Mouse (Mus musculus) hindbrain, embryonic 13.5 days (tissue): ENCODE measurements around the gene Eppin. TPM values are rescaled to one million over a fixed set of nuclear protein-coding genes. Genes with fewer than 3 reads are reported as not detected.
"Not testable (repeated sequence)": the region's sequence is repeated elsewhere in the genome, so short reads cannot be mapped to it uniquely, and the experiment has no call there.

ENCODE experiments used
- ATAC-seq: fragments of 200-750 bp; cut with Nextera tagmentation; 2 replicates; pipeline ENCODE4 v1.8.0; 2017; ENCODE audit warnings: moderate TSS enrichment; ENCODE audit not compliant: low FRiP score
- H3K27ac ChIP-seq: fragments of 300-500 bp; sonication (generic); 2 replicates; pipeline ENCODE4 v1.5.1; 2015; ENCODE audit warnings: inconsistent platforms, mild to moderate bottlenecking, moderate library complexity
- H3K27me3 ChIP-seq: fragments of 300-500 bp; sonication (generic); 2 replicates; pipeline ENCODE4 v1.6.1; 2015; ENCODE audit warnings: mild to moderate bottlenecking, inconsistent platforms
- H3K36me3 ChIP-seq: fragments of 300-500 bp; sonication (generic); 2 replicates; pipeline ENCODE4 v1.6.1; 2015; ENCODE audit warnings: mild to moderate bottlenecking, inconsistent platforms
- H3K4me1 ChIP-seq: fragments of 300-500 bp; sonication (generic); replicated peaks from 2 replicates; pipeline ENCODE4 v1.6.1; 2015; ENCODE audit warnings: inconsistent platforms
- H3K4me2 ChIP-seq: fragments of 300-500 bp; sonication (generic); 2 replicates; pipeline ENCODE4 v1.6.1; 2015; ENCODE audit warnings: inconsistent platforms, mild to moderate bottlenecking, moderate library complexity
- H3K4me3 ChIP-seq: fragments of 300-500 bp; sonication (generic); 2 replicates; pipeline ENCODE4 v1.5.1; 2015; ENCODE audit warnings: mild to moderate bottlenecking, inconsistent platforms
- H3K9ac ChIP-seq: fragments of 300-500 bp; sonication (generic); 2 replicates; pipeline ENCODE4 v1.6.1; 2015; ENCODE audit warnings: mild to moderate bottlenecking, inconsistent platforms
- H3K9me3 ChIP-seq: fragments of 300-500 bp; sonication (generic); 2 replicates; pipeline ENCODE4 v1.6.1; 2016; ENCODE audit warnings: inconsistent platforms
- WGBS: fragments of 180-500 bp; shearing (Covaris S2); methylation state at CpG from one replicate; pipeline ENCODE4 v1.1.7; 2015; 5-methylcytosine and 5-hydroxymethylcytosine counted together
- polyA plus RNA-seq: library from polyadenylated mRNA; unstranded; fragments of >200 nt; fragmentation: Nextera tagmentation; extraction: Ambion mirVana; gene quantifications from 2 replicates; pipeline ENCODE4 v1.2.1, GENCODE M21; 2015

Eppin gene
- polyA plus RNA-seq = not detected in 2 replicates

GRCm38 (mm10) chr2:164593494-164593893 is at the start of gene Eppin:
Gene Eppin (minus strand): TSS chr2:164593594.
- WGBS = 80% methylated on average over 4 of the region's 4 CpGs
- Histone ChIP-seq H3K4me2 (no peak within 1 kb of the TSS), H3K27me3 (no peaks in the 10 kb centered on the region), H3K9ac (no peak within 1 kb of the TSS), H3K9me3 (no peaks in the 10 kb centered on the region), H3K4me3 (no peak within 1 kb of the TSS), H3K4me1 (no peaks in the 10 kb centered on the region), H3K36me3 (no peaks in the 10 kb centered on the region), H3K27ac (no peak within 1 kb of the TSS)
- no peak for ATAC-seq

DNA sequence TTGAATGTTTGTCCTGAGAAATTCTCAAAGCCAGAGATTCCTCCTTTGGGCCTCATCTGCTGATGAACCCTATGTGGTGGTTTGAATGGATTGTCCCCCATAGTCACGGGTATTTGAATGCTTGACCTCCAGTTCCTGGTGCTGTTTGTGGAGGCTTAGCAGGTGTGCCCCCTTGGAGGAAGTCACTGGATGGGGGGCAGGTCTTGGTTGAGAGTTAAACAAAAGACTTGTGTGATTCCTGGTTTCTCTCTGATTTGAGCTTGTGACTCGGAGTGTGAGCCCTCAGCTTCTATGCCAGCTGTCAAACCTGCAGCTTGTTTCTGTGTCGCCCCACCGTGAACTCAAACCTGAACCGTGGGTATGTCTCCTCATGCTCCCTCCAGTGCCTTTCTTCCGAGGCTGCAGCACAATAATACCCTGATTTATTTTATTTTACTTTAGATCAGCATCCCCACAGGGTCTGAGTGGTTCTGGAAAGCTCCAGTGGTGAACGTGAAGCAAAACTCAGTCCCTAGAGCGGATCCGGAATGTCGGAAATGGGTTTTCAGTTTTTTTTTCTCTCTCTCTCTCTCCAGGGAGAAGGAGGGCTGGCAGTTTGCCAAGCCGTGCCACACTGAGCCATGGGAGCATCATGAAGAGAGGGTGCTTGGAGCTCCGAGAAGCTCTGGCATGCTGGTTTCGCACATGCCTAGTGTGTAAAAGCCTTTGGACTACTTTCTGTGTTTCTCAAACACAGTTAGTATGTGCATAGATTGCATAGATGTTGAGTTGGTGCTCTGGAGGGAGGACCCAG is 48.7 kb upstream of the Eppin start:
- H3K4me1 ChIP-seq = no peaks in the 10 kb centered on the region
- H3K9me3 ChIP-seq = no peaks in the 10 kb centered on the region
- no peaks in the 10 kb centered on the region for H3K27me3 ChIP-seq
- no peak overlapping the region for H3K27ac ChIP-seq
- 78% methylated on average over 13 of the region's 13 CpGs for WGBS
- no peaks in the 10 kb centered on the region for H3K36me3 ChIP-seq
- ATAC-seq = no peak
- H3K9ac ChIP-seq = no peak overlapping the region
- no peak overlapping the region for H3K4me2 ChIP-seq
- no peak overlapping the region for H3K4me3 ChIP-seq

DNA sequence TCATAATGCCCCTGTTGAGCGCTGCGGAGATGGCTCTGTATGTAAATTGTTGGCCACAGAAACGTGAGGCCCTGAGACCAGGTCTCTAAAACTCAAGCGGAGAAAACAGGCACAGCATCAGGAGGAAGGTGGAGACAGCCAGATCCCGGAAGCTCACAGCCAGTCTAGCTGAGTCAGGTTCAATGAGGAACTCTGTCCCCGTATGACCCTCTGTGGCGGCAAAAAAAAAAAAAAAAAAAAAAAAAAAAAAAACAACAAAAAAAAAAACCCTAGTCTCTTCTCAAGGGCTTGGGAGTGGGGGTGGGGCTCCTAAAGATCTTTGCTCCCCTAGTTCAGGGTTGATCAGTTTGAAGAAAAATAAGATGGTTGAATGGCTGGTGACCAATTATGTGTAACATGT is 47.7 kb upstream of the Eppin start:
- no peaks in the 10 kb centered on the region for H3K27me3 ChIP-seq
- ATAC-seq = no peak
- H3K36me3 ChIP-seq = no peaks in the 10 kb centered on the region
- H3K9ac ChIP-seq = no peak overlapping the region
- H3K9me3 ChIP-seq = no peaks in the 10 kb centered on the region
- no peak overlapping the region for H3K27ac ChIP-seq
- WGBS = 68% methylated on average over 7 of the region's 7 CpGs
- no peak overlapping the region for H3K4me3 ChIP-seq
- no peak overlapping the region for H3K4me2 ChIP-seq
- H3K4me1 ChIP-seq = no peaks in the 10 kb centered on the region

DNA sequence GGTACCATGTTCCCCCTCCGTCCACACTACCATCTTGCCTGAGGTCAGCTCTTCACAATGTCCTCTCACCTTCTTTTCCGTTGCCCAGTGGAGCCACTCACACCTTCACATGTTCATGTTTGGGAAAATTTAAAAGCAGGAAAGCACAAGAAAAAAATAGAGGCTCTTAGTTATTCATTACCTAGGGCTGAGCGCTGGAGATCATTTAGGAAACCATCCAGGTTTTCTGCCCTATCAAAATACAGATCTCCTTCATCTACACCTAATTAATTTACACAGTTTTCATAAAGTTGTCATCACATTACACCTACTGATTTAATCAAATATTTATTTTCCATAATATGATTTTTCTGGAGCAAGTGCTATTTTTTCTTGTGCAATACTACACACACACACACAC is 45.3 kb upstream of the Eppin start, which contains the start of gene Wfdc16:
Gene Wfdc16 (minus strand): TSS at position 101 of the 400 bp plus-strand sequence.
- Histone ChIP-seq H3K36me3 (no peaks in the 10 kb centered on the region), H3K4me2 (no peak within 1 kb of the TSS), H3K4me1 (no peaks in the 10 kb centered on the region), H3K9me3 (no peaks in the 10 kb centered on the region), H3K27me3 (no peaks in the 10 kb centered on the region), H3K4me3 (no peak within 1 kb of the TSS), H3K9ac (no peak within 1 kb of the TSS), H3K27ac (no peak within 1 kb of the TSS)
- WGBS = 98% methylated on average over 3 of the region's 3 CpGs
- ATAC-seq = no peak

DNA sequence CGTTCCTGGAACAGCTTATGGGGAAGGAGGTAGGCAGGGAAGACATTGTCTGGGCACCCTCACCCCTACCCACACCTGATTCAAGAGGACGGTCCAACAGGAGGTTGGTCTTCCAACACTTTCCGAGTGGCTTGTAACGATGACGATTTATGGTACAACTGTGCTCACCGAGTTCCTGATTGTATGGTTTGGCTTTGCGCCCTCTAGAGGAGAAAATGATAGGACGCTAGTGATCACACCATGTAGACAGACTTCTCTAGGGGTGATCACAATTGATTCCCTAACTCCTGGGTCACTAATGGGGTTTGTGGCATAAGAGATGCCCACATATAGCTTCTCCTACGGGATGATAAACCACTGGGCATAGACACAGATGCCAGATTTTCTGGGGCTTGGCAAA is 41.9 kb upstream of the Eppin start:
- H3K4me3 ChIP-seq = no peak overlapping the region
- no peaks in the 10 kb centered on the region for H3K9me3 ChIP-seq
- no peaks in the 10 kb centered on the region for H3K27me3 ChIP-seq
- no peaks in the 10 kb centered on the region for H3K36me3 ChIP-seq
- H3K4me2 ChIP-seq = no peak overlapping the region
- H3K9ac ChIP-seq = no peak overlapping the region
- ATAC-seq = no peak
- WGBS = 74% methylated on average over 9 of the region's 9 CpGs
- no peaks in the 10 kb centered on the region for H3K4me1 ChIP-seq
- H3K27ac ChIP-seq = no peak overlapping the region

GRCm38 (mm10) chr2:164621775-164622174 is 28.4 kb upstream of the Eppin start:
- no peaks in the 10 kb centered on the region for H3K27me3 ChIP-seq
- no peak for ATAC-seq
- no peak overlapping the region for H3K4me3 ChIP-seq
- no peak overlapping the region for H3K9ac ChIP-seq
- WGBS = 84% methylated on average over 4 of the region's 4 CpGs
- no peaks in the 10 kb centered on the region for H3K9me3 ChIP-seq
- H3K27ac ChIP-seq = no peak overlapping the region
- H3K4me2 ChIP-seq = no peak overlapping the region
- H3K4me1 ChIP-seq = no peaks in the 10 kb centered on the region
- H3K36me3 ChIP-seq = no peaks in the 10 kb centered on the region

GRCm38 (mm10) chr2:164619050-164619449 is 25.7 kb upstream of the Eppin start:
- no peaks in the 10 kb centered on the region for H3K36me3 ChIP-seq
- H3K9ac ChIP-seq = no peak overlapping the region
- H3K9me3 ChIP-seq = no peaks in the 10 kb centered on the region
- WGBS = 89% methylated on average over 5 of the region's 5 CpGs
- no peak overlapping the region for H3K4me3 ChIP-seq
- no peak overlapping the region for H3K27ac ChIP-seq
- no peaks in the 10 kb centered on the region for H3K4me1 ChIP-seq
- no peaks in the 10 kb centered on the region for H3K27me3 ChIP-seq
- H3K4me2 ChIP-seq = no peak overlapping the region
- no peak for ATAC-seq

DNA sequence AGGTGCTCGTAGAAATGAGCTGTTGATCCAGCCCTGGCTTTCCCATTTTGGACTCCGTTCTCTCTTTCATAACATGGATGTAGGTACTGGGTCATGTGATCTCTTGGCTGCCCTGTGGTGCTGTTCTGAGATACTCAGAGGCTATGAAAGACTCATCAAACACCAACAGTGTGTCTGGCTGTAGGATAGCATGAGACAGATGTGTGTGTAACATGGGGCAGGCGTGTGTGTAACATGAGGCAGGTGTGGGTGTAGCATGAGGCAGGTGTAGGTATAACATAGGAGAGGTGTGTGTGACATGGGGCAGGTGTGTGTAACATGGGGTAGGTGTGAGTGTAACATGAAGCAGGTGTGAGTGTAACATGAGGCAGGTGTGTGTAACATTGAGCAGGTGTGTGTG is 22.0 kb upstream of the Eppin start:
- 92% methylated on average over 3 of the region's 3 CpGs for WGBS
- Histone ChIP-seq H3K36me3 (no peaks in the 10 kb centered on the region), H3K4me1 (no peaks in the 10 kb centered on the region), H3K4me2 (no peak overlapping the region), H3K27ac (no peak overlapping the region), H3K9ac (no peak overlapping the region), H3K9me3 (no peaks in the 10 kb centered on the region), H3K27me3 (no peaks in the 10 kb centered on the region), H3K4me3 (no peak overlapping the region)
- no peak for ATAC-seq

GRCm38 (mm10) chr2:164613471-164613870 is 20.1 kb upstream of the Eppin start, which contains the start of the genes Wfdc6b and Wfdc8:
Gene Wfdc6b (plus strand): TSS chr2:164613522.
Gene Wfdc8 (minus strand): TSS chr2:164613626.
- WGBS = 63% methylated on average over 8 of the region's 8 CpGs
- H3K27me3 ChIP-seq, H3K9ac ChIP-seq, H3K36me3 ChIP-seq, H3K4me1 ChIP-seq, H3K4me2 ChIP-seq, H3K27ac ChIP-seq, H3K9me3 ChIP-seq, ATAC-seq, H3K4me3 ChIP-seq: not testable (repeated sequence)

DNA sequence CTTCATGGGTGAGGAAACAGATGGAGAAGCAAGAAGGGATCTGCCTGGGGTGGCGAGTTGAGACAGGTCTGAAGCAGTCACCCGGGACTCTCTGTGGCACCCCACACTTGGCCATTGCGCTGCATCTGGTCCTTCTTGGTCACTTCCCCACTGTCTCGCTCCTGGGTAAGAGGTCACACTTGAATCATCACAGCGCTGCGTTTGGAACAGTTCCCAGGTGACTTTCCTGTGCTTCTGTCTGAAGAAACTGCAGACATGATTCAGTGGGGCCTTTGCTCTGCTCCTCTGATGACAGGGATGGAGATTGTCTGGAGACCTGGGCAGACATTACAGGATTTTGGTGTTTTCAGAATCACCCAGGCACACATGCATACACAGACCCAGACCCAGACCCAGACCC is 15.4 kb upstream of the Eppin start:
- Histone ChIP-seq H3K4me3 (no peak overlapping the region), H3K27ac (no peak overlapping the region), H3K4me2 (no peak overlapping the region), H3K4me1 (no peaks in the 10 kb centered on the region), H3K36me3 (no peaks in the 10 kb centered on the region), H3K27me3 (no peaks in the 10 kb centered on the region), H3K9ac (no peak overlapping the region), H3K9me3 (no peaks in the 10 kb centered on the region)
- 83% methylated on average over 6 of the region's 6 CpGs for WGBS
- ATAC-seq = no peak

- WGBS = 93% methylated on average over 8 of the region's 8 CpGs
- H3K36me3 ChIP-seq = no peaks in the 10 kb centered on the region
- H3K4me3 ChIP-seq = no peak overlapping the region
- no peak for ATAC-seq
- H3K27me3 ChIP-seq = no peaks in the 10 kb centered on the region
- no peaks in the 10 kb centered on the region; the same call in 1 of the 2 replicates for H3K9me3 ChIP-seq
- no peak overlapping the region for H3K27ac ChIP-seq
- H3K4me1 ChIP-seq = no peaks in the 10 kb centered on the region
- no peak overlapping the region for H3K4me2 ChIP-seq
- H3K9ac ChIP-seq = no peak overlapping the region
These were observed 11.0 kb upstream of the Eppin start for GRCm38 (mm10) chr2:164604411-164604810.

DNA sequence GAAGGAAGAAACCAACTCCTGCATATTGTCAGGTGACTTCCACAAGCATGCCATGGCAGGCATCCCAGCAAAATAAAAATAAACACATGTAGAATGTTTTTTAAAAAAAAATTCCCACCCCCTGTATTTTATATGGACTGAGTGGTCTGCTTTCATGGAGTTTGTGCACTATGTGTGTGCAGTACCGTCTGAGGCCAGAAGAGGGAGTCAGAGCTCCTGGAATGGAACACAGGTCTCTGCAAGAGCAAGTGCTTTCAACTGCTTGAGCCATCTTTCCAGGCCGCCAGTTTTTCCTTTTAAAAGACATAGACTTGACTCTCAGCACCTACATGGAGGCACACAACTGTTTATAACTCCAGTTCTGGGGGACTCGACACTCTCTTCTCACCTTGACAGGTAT is 10.1 kb upstream of the Eppin start:
- Histone ChIP-seq H3K36me3 (no peaks in the 10 kb centered on the region), H3K4me3 (no peak overlapping the region), H3K4me1 (no peaks in the 10 kb centered on the region), H3K4me2 (no peak overlapping the region), H3K27me3 (no peaks in the 10 kb centered on the region), H3K9me3 (no peaks in the 10 kb centered on the region; the same call in 1 of the 2 replicates), H3K9ac (no peak overlapping the region), H3K27ac (no peak overlapping the region)
- 95% methylated on average over 3 of the region's 3 CpGs for WGBS
- no peak for ATAC-seq

GRCm38 (mm10) chr2:164600179-164600578 is 6.8 kb upstream of the Eppin start:
- H3K4me3 ChIP-seq = no peak overlapping the region
- H3K9me3 ChIP-seq = no peaks in the 10 kb centered on the region; the same call in 1 of the 2 replicates
- ATAC-seq = no peak
- no peaks in the 10 kb centered on the region for H3K4me1 ChIP-seq
- no peak overlapping the region for H3K27ac ChIP-seq
- H3K27me3 ChIP-seq = no peaks in the 10 kb centered on the region
- no peak overlapping the region for H3K9ac ChIP-seq
- no peak overlapping the region for H3K4me2 ChIP-seq
- WGBS = 67% methylated on average over 3 of the region's 3 CpGs
- no peaks in the 10 kb centered on the region for H3K36me3 ChIP-seq
